Mouse (Mus musculus): ENCODE measurements around the gene Otulinl. TPM values are rescaled to one million over a fixed set of nuclear protein-coding genes. Genes with fewer than 3 reads are reported as not detected.

Otulinl gene
- polyA plus RNA-seq (2012), result not detected in 2 replicates

DNA sequence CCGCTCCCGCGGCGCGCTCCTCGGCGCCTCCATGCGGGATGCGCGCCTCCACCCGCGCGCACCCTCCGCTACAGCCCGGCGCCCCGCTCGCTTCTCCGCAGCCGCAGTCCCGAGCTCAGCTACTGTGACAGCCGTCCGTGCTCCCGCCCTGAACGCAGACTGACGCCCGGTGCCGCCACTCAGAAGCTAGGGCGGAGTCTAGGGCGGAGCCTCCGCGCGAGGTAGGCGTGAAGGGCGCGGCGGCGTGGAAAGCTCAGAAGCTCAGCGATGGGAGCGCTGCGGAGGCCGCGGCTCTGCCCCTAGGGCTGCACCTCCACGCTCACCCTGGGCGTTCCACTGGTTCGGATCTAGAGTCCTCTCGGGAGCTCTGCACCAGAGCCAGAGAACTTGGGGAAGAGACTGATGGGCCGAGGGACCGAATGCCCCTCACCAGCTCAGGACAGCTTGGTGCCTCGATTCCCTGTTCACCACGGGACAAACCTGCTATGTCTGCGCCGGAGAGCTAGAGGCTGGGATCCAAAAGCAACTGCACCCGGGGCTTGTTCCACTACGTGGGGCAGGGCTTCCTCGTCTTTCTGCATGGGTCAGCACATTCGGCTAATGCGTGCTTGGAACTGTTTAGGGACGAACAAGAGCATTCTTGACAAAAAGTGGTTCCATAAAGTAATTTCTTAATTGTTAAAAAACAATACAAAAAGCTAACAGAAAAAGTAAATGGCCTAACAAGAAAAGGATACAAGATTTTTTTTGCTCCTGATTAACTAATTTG lies at the start of gene Otulinl:
Gene Otulinl (minus strand): TSS at position 161 of the 769 bp plus-strand sequence.
- TF ChIP-seq GATA1 (IDR thresholded peaks at IDR 0.05; ENCODE audit: low read length), result no peak

DNA sequence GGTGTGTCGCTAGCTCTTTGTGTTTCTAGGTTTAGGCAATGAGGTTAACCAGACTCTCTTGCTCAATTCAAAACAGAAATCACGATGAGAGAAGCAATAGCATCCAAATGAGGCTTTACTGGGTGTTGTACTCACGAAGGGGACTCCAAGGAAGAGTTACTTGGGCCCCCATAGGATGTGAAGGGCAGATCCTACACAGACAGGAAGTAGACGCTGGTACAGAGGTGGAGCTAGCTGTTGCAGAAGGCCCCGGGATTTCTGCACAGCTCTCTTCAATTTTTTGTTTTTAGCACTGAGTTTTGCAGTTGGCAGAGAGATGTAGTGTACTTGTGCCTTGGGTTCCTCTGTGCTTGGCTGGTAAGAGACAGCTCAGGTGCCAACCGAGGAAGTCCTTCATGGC lies 44.8 kb upstream of the Otulinl start:
- no peak for TF ChIP-seq GATA1 (IDR thresholded peaks at IDR 0.05; ENCODE audit: low read length)

DNA sequence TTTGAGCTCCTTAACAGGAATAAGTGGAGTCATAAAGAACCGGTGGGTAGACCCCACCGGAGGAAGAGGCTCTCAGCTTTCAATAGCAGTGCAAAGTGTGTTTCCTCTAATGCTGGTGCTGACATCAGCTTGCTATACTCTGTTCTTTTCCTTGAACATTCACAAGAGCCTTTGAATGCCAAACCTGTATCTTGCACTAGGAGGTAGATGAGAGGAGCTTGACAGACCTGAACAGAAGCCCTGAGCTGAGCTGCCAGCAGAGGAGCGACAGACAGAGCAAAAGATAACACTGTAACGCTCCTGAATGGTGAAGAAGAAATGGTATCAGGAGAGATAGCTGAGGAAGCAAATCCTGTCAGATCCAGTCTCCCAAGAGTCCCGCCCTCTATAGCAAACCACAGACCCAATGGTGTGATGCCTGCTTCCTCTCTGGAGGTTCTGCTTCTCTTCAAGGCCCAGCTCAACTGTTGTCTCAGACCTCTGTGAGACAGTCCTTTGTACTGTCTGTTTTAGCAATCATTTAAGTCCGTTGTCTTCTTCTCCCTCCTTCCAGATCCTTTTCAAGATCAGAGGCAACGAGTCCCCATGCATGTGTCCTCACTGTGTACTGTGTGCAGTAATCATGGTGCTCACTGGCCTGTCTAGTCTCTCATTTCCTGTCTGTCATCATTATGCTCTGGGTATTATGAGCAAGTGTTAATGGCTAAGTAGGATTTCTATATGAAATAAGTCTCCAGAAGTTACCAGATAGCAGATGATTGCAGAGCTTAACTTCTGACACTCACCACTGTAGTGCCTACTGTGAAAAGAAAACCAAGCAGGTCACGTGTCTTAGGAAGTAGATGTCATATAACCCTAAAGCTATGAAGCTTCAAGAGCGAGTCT lies 43.7 kb upstream of the Otulinl start:
- TF ChIP-seq GATA1 (IDR thresholded peaks at IDR 0.05; ENCODE audit: low read length), result no peak

DNA sequence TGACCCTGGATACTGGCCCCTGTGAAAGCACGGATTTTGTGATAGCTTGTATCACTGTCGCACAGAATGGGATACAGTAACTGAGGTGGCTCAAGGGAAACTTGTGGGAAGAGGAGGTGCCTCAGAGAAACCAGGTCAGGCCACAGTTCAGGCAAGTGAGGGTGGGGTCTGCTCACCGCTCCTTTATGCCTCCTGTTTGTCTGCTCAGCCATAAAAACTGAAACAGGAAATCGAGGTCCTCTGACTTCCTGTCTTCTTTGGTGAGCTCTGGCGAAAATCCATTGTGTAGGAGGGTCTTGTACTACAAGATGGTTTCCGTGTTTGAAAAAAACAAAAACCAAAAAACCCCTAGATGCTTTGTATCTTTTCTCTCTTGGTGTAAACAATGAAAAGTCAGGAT lies 42.9 kb upstream of the Otulinl start:
- TF ChIP-seq GATA1 (IDR thresholded peaks at IDR 0.05; ENCODE audit: low read length), result no peak

DNA sequence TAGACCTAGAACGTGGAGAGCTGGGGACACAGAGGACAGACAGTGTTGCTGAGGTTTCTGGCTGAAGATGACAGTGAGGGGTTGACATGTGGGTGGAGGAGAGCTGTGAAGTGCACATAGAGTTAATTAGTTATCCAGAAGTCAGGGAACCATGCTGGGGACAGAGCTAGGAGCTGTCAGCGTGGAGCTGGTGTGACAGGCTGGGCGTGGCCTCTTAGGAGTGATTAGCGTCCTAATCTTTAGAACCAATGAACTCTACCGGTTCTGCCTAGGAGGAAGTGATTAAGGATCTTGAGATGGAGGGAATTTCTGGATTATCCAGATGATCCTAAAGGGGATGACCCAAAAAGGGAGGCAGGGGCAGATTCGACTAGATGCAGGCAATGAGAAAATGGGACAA lies 42.4 kb upstream of the Otulinl start:
- TF ChIP-seq GATA1 (IDR thresholded peaks at IDR 0.05; ENCODE audit: low read length), result no peak

DNA sequence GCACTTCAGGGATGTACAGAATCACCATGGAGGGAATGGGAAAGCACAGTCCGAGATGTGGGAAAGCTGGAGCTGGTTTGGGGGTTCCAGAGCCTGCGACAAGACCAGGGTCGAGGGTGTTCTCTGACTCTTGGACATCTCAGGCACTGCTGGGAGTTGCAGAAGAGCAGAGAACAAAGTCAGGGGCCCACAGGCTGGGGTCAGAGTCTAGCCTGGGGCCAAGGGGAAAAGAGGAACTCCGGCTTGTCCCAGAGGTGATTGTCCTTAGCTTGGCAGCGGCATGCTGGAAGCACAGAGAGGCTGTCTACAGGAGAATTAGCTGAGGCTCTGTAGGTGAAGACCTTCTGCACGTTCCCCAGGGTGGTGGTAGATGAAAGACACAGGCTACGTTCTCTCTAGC lies 37.3 kb upstream of the Otulinl start:
- TF ChIP-seq GATA1 (IDR thresholded peaks at IDR 0.05; ENCODE audit: low read length), result no peak

DNA sequence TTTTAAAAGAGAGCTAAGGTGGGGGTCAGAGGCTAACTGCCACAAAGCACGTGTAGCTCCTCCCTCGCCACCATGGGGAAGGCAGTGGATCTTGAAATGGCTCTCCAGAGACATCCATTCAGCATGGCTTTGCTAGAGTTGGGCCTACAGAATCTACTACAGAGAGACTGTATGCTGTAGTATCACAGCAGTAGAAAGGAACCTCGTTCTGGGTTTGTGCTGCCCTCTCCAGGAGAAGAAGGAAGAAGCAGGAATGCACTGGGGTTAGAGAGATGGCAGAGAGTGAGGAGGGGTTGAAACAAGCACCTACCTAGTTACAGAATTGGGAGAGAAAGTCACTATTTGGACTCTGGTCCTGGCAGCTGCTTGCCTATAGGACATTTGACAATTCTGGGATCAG lies 34.0 kb upstream of the Otulinl start:
- no peak for TF ChIP-seq GATA1 (IDR thresholded peaks at IDR 0.05; ENCODE audit: low read length)

DNA sequence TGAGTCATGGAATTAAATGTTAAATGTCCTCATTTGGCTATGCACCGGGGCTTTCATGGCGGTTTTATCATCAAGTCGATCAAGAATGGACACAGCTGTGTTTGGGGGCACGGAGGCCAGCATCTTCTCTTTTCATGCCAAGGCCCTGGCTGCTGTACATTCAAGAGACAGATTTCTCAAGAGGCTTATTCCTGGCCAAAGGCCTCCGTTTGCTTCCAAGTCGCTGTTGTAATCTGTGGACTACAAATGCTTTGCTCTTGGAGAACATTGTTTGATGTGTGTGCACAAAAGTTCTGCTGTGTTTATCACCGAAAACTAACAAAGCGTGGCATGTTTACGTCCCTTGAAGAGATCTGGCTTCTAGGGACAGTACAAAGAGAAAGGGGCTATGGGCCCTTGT lies 29.3 kb upstream of the Otulinl start:
- no peak for TF ChIP-seq GATA1 (IDR thresholded peaks at IDR 0.05; ENCODE audit: low read length)

DNA sequence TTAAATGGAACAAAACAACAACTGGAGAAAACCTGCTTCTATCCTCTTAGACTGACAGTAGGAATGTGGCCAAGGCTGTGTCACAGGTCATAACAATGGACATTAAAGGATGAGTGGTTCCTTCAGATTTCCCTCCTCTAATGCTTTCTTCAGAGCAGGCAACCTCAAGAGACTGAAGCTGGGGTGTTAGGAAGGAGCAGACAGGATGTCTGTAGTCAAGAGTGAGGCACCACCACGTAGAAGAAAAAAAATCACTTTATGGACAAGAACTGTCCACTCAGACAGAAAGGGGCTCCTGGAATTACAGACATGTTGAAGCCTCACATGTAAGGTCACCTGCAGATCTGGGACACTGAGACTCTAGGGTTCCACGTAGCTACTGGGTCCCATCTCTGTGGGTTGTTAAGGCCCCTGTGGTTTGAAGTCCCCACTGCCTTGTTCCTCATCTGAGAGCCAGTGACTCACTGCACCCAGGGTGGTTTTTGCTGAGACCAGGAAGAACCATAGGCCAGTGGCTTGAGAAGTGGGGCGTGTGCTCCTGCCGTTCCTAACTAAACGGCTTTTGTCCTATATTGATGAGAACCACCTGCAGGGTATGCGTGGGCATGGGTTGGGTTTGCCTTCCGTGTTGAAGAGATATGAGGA lies 27.7 kb upstream of the Otulinl start:
- TF ChIP-seq GATA1 (IDR thresholded peaks at IDR 0.05; ENCODE audit: low read length), result no peak

DNA sequence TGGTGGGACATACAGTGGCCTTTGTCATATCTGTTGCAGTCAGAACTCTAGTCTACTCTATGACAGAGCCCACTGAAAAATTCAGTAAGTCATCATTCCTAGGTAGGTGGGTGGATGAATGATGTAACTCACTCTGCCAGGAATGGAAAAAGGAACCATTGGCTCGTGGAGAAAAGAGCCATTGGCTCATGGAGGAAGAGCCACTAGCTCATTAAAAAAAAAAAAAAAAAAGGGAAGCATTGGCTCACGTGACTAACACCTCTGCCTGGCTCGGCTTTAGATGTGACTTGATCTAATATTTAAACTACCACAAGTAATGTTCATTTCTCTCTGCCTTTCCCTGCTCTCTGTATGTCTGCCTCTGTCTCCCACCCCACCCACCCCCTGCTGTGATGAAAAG lies 27.1 kb upstream of the Otulinl start:
- no peak for TF ChIP-seq GATA1 (IDR thresholded peaks at IDR 0.05; ENCODE audit: low read length)

DNA sequence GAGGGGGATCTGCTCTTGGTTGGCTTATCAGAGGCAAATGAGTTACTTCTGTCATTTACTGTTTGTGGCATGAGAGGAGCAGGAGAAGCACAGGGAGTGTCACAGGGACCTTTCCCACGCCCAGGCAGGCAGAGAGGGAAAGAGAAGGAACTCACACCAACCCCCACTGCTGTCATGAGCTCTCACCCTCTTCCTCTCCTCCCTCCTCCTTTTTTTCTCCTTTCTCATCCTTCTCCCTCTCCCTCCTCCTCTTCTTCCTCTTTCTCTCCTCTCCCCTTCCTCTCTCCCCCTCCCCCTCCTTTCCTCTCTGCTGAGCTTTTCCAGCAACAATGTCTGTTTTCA lies 21.6 kb upstream of the Otulinl start:
- TF ChIP-seq GATA1 (IDR thresholded peaks at IDR 0.05; ENCODE audit: low read length), result no peak

DNA sequence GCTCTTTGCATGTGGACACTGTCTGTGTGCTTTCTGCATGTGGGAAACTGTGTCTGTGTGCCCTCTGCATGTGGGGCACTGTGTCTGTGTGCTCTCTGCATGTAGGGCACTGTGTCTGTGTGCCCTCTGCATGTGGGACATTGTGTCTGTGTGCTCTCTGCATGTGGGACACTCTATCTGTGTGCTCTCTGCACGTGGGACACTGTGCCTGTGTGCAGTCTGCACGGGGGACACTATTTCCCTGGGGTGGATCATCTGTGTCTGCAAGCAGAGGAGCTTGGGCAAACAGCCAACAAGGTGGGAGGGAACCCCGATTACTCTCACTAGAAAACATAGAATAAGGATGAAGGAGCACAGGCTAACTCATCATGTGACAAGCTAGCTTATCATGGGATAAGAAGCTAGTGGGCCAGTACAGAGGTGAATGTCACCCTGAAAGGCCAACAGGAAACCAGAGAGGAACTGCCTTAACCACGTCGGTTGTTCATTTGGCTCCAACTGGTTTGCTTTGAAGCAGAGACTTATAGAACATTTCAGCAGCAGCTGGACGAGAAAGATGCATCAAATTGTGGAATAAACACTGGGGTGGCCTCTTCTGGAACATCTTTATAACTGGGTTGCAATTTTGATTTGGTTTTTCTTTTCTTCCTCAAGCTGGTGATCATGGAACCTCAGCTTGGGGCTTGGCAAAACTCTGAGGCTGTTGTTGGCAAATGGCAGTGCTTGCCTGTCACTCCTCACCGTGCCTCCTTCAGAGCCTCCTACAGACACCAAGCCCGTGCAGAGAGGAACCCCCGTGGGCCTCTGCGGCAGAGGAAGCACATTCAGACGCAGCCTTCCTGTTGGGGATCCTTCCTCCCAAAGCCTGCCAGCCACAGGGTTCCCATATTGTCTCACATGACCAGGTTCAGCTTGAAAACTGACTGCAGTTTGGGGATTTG lies 20.9 kb upstream of the Otulinl start:
- no peak for TF ChIP-seq GATA1 (IDR thresholded peaks at IDR 0.05; ENCODE audit: low read length)

DNA sequence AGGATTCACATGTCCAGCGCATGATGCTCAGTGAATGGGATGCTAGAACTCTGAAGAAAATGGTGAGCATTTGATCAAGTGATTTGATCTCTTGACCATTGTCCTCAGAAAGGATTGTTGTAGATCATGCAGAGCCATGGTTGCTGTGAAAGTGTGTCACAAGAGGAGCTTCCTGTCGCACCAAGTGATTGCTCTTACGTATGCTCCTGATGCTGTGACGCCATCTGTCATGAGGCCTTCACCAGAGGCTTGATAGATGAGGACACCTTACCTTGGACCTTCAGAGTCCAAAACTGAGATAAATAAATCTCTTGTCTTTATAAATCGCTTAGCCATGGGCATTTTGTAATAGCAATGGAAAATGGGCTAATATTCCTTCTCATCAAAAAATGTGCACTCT lies 16.3 kb upstream of the Otulinl start:
- no peak for TF ChIP-seq GATA1 (IDR thresholded peaks at IDR 0.05; ENCODE audit: low read length)

DNA sequence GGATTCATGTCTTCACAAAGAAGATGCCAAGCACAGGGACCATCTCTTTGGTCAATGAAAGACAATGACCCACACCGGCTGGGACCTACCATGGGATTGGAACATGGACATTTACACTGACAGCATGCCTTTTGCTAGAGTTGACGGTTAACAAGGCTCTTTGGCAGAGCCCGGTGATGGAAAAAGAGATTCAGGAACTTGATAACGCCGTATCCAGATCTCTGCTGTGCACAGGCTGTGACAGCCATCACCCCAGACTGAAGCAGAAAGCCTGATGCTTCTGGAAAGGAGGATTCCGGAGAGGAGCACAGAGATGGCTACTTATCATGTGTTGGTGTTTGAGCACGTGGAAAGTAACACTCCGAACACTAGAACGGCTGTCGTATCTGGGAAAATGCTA lies 11.9 kb upstream of the Otulinl start:
- TF ChIP-seq GATA1 (IDR thresholded peaks at IDR 0.05; ENCODE audit: low read length), result no peak

DNA sequence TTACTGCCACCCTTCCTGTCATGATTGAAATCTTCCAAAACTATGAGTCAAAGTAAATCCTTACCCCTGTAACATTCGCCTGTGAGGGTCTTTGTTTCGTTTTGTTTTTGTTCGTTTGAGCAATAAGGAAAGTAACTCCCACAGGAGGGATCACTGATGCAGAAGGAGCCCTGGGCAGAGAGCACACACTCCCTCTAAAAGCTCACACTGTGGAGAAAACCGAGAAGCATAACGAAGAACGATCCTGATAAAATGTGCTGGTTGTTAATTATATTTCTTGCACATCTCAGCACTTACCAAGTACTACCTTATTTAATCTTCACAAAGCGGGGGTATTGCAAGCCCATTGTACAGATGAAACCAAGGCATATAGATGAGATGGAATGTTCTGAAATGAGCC lies 10.8 kb upstream of the Otulinl start:
- no peak for TF ChIP-seq GATA1 (IDR thresholded peaks at IDR 0.05; ENCODE audit: low read length)
